14 mouse cellular contexts compared by ENCODE assay signal in genomic region chr10:7015199-7015598, GRCm38 (mm10). TPM values are rescaled to one million over a fixed set of nuclear protein-coding genes. Genes with fewer than 3 reads are reported as not detected.
DNase-seq lines count a peak whose midpoint lies in the region; ATAC-seq and TF ChIP-seq lines count a peak whose summit lies in the region.
"Had no signal": no experiment of that assay in that cellular context is flagged by ENCODE, and none has a peak within 500 bp of the region (broad histone marks: within the 10 kb centered on the region; RNA-seq: fewer than 3 reads in every experiment).

No protein-coding gene starts in this region.

- 0 out of 2 replicates have a peak overlapping the region, but pooled peaks have one; percentile 42 for H3K27ac ChIP-seq in kidney, embryonic 14.5 days (ENCODE audit: low read depth, low read length)
- H3K27ac ChIP-seq in stomach, postnatal 0 days (replicated peaks): no peak overlapping the region
- H3K27ac ChIP-seq in midbrain, embryonic 16.5 days (ENCODE audit: low read length): no peak overlapping the region
- H3K27ac ChIP-seq: hindbrain, postnatal 0 days; limb, embryonic 15.5 days; macrophage; neural tube, embryonic 15.5 days had no signal

- DNase-seq in lung, adult 2 months: no peak
- no peak for DNase-seq in lung, postnatal 14 days
- DNase-seq in adipocyte (ENCODE audit: low spot score): peak; percentile 11
- peak; percentile 24 for DNase-seq in stomach, postnatal 0 days (ENCODE audit: low spot score)
- no peak for DNase-seq in gastrocnemius, postnatal 10 days
- DNase-seq: adrenal gland, adult 8-10 months; right cerebral cortex, adult 18-20 months; thymus, adult 18-20 months had no signal

- no peaks in the 10 kb centered on the region for H3K9me3 ChIP-seq in kidney, embryonic 14.5 days (ENCODE audit: control insufficient read depth, low read length)
- H3K9me3 ChIP-seq in stomach, postnatal 0 days (ENCODE audit: control insufficient read depth, low read length): no peaks in the 10 kb centered on the region
- H3K9me3 ChIP-seq in midbrain, embryonic 16.5 days (replicated peaks; ENCODE audit: control insufficient read depth, low read length, poor library complexity, severe bottlenecking): no peaks in the 10 kb centered on the region
- H3K9me3 ChIP-seq: limb, embryonic 15.5 days; neural tube, embryonic 15.5 days had no signal

- TF ChIP-seq POLR2A in lung, adult 2 months (IDR thresholded peaks at IDR 0.05; ENCODE audit: borderline replicate concordance, extremely low read depth, low read depth, low read length): no peak

- WGBS in lung, adult 2 months: 30% methylated on average over 1 of the region's 1 CpGs
- WGBS in kidney, embryonic 14.5 days: 46% methylated on average over 1 of the region's 1 CpGs
- whole genome bisulfite sequencing in stomach, postnatal 0 days: 12% methylated on average over 1 of the region's 1 CpGs
- WGBS in midbrain, embryonic 16.5 days: 68% methylated on average over 1 of the region's 1 CpGs

- peak; percentile 20; the same call in 1 of the 2 replicates for TF ChIP-seq CTCF in lung, adult 2 months (IDR thresholded peaks at IDR 0.05; ENCODE audit: insufficient read depth, low read length)
- TF ChIP-seq CTCF in stomach, postnatal 0 days (IDR thresholded peaks at IDR 0.05; ENCODE audit: low read depth): peak; percentile 57

- H3K27me3 ChIP-seq in kidney, embryonic 14.5 days (ENCODE audit: control insufficient read depth, insufficient read depth, low read length): no peaks in the 10 kb centered on the region
- no peaks in the 10 kb centered on the region for H3K27me3 ChIP-seq in stomach, postnatal 0 days (ENCODE audit: control insufficient read depth, insufficient read depth, low read length)
- no peaks in the 10 kb centered on the region for H3K27me3 ChIP-seq in midbrain, embryonic 16.5 days (ENCODE audit: control insufficient read depth, insufficient read depth, low read depth, low read length)
- H3K27me3 ChIP-seq: limb, embryonic 15.5 days; neural tube, embryonic 15.5 days had no signal

- no peak overlapping the region for H3K4me3 ChIP-seq in lung, adult 2 months (replicated peaks; ENCODE audit: extremely low read depth, low read depth, low read length)
- no peak overlapping the region for H3K4me3 ChIP-seq in kidney, embryonic 14.5 days (ENCODE audit: low read length)
- no peak overlapping the region for H3K4me3 ChIP-seq in stomach, postnatal 0 days (ENCODE audit: low read depth, low read length)
- no peak overlapping the region for H3K4me3 ChIP-seq in midbrain, embryonic 16.5 days (ENCODE audit: low read depth, low read length)
- H3K4me3 ChIP-seq: limb, embryonic 15.5 days; neural tube, embryonic 15.5 days had no signal

- H3K4me1 ChIP-seq in lung, adult 2 months (ENCODE audit: control insufficient read depth, insufficient read depth, low read length): no peaks in the 10 kb centered on the region
- H3K4me1 ChIP-seq in kidney, embryonic 14.5 days (ENCODE audit: control insufficient read depth, insufficient read depth, low read length): no peaks in the 10 kb centered on the region
- no peaks in the 10 kb centered on the region for H3K4me1 ChIP-seq in stomach, postnatal 0 days (replicated peaks; ENCODE audit: control insufficient read depth, insufficient read depth)
- no peaks in the 10 kb centered on the region for H3K4me1 ChIP-seq in midbrain, embryonic 16.5 days (ENCODE audit: control insufficient read depth, insufficient read depth, low read length)
- H3K4me1 ChIP-seq: limb, embryonic 15.5 days; neural tube, embryonic 15.5 days had no signal

- H3K4me2 ChIP-seq in kidney, embryonic 14.5 days (replicated peaks; ENCODE audit: low read depth, low read length): no peak overlapping the region
- H3K4me2 ChIP-seq in stomach, postnatal 0 days (replicated peaks; ENCODE audit: low read depth): no peak overlapping the region
- H3K4me2 ChIP-seq in midbrain, embryonic 16.5 days (ENCODE audit: low read length): no peak overlapping the region
- H3K4me2 ChIP-seq: limb, embryonic 15.5 days; neural tube, embryonic 15.5 days had no signal

- H3K36me3 ChIP-seq in kidney, embryonic 14.5 days (ENCODE audit: control insufficient read depth, insufficient read depth, low read length): no peaks in the 10 kb centered on the region
- no peaks in the 10 kb centered on the region for H3K36me3 ChIP-seq in stomach, postnatal 0 days (ENCODE audit: control insufficient read depth, insufficient read depth, low read length)
- H3K36me3 ChIP-seq in midbrain, embryonic 16.5 days (ENCODE audit: control insufficient read depth, insufficient read depth, low read length): no peaks in the 10 kb centered on the region
- H3K36me3 ChIP-seq: limb, embryonic 15.5 days; neural tube, embryonic 15.5 days had no signal

- H3K9ac ChIP-seq in kidney, embryonic 14.5 days (ENCODE audit: low read depth, low read length): no peak overlapping the region
- no peak overlapping the region for H3K9ac ChIP-seq in stomach, postnatal 0 days (ENCODE audit: low read length)
- H3K9ac ChIP-seq in midbrain, embryonic 16.5 days (ENCODE audit: low read depth, low read length): no peak overlapping the region
- H3K9ac ChIP-seq: limb, embryonic 15.5 days; neural tube, embryonic 15.5 days had no signal

- TF ChIP-seq EP300 in stomach, postnatal 0 days (optimal IDR thresholded peaks at IDR 0.05): no peak

- peak; percentile 75 for ATAC-seq in kidney, embryonic 14.5 days (ENCODE audit: low FRiP score, low TSS enrichment)
- ATAC-seq in stomach, postnatal 0 days (ENCODE audit: low FRiP score, low TSS enrichment): no peak
- ATAC-seq in midbrain, embryonic 16.5 days: no peak
- ATAC-seq: hindbrain, postnatal 0 days had no signal

RNA-seq across cellular contexts. Expression of gene Ipcef1, which starts 37.1 kb away (rescaled TPM):
- polyA plus RNA-seq in lung, adult 2 months (2012; rRNA removed): 0.45 and 1.0 TPM in 2 replicates
- 3.2 and 3.6 TPM in 2 replicates for polyA plus RNA-seq in kidney, embryonic 14.5 days (2014; fragmentation: Nextera tagmentation; extraction: Ambion mirVana)
- polyA plus RNA-seq in stomach, postnatal 0 days (2015; fragmentation: Nextera tagmentation; extraction: Ambion mirVana): 0.30 and 0.35 TPM in 2 replicates
- polyA plus RNA-seq in midbrain, embryonic 16.5 days (2015; fragmentation: Nextera tagmentation; extraction: Ambion mirVana): 0.98 and 1.6 TPM in 2 replicates
- total RNA-seq in gastrocnemius, postnatal 10 days (2021): under 1 TPM; 0.12 to 0.56 TPM

Comparison
In these comparisons a context has a peak if more than half of its experiments do, and no peak if none do; other contexts are left out.
1. DNase-seq: peak in adipocyte (single experiment) and stomach, postnatal 0 days (single experiment); none in lung, adult 2 months (single experiment), lung, postnatal 14 days (single experiment) and gastrocnemius, postnatal 10 days (single experiment).